Mouse (Mus musculus): Measurements from ENCODE around the gene Zzz3.
A peak's percentile ranks its signal among the peaks of the same experiment; 100 is the strongest.

Zzz3 gene

DNA sequence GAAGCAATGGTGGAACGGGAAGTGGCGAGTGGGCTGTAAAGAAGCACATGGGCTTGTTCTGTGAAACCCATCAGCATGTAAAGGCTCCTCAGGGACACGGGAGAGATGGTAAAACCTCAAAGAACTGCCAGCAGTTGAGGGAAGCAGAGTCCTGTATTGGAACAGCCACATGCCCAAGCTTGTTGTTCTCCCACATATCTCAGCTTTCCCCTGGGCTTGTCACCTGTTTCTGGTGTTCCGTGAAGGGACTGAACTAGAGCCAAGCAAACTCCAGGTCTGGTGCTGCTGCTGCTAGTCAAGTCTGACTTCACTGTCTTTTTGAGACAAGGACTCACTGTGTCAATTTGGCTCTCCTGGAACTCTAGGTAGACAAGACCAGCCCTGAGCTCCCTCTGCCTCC is 72.0 kb downstream of the Zzz3 start:
- no peak for DNase-seq (ENCODE audit: low spot score)

DNA sequence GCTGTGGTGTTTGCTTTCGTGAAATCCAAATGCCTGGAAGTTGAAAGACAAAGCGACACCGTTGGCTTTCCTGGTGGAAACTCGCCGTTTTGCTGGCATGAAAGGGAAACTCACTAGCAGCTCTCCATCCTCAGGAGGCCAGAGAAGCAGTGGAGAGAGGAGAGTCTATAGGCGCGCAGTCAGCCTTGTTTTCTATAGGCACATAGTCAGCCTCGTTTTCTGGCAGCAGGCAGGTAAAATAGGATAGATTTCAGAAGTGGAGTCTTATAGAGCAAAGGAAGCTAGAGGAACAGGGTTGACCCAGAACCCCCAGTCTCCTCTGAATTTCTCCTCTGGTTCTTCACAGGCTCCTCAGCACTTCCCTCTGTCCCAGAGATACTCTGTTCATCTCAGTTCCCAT is 72.8 kb downstream of the Zzz3 start:
- DNase-seq (ENCODE audit: low spot score), result no peak

DNA sequence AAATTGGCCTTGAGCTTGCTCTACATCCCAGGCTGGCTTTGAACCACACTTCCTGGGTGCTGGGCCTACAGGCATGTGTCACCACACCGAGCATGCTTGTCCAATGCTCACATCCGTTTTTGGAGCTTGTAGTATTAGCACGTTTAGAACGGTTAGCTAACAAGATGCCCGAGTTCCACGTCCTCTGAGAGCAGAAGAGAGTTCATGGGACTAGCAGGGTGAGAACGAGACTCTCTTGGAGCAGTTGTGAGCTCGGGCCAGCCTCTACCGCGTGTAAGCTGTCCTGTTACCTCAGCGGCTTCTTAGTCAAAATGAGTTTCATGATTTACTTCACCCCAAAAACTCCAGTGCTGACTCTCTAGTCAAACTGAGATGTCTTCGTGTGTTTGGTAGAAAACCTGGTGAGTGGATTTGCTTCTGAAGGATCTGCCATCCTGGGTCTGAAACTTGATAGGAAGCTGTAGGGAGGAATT is 73.3 kb downstream of the Zzz3 start:
- DNase-seq (ENCODE audit: low spot score), result no peak

DNA sequence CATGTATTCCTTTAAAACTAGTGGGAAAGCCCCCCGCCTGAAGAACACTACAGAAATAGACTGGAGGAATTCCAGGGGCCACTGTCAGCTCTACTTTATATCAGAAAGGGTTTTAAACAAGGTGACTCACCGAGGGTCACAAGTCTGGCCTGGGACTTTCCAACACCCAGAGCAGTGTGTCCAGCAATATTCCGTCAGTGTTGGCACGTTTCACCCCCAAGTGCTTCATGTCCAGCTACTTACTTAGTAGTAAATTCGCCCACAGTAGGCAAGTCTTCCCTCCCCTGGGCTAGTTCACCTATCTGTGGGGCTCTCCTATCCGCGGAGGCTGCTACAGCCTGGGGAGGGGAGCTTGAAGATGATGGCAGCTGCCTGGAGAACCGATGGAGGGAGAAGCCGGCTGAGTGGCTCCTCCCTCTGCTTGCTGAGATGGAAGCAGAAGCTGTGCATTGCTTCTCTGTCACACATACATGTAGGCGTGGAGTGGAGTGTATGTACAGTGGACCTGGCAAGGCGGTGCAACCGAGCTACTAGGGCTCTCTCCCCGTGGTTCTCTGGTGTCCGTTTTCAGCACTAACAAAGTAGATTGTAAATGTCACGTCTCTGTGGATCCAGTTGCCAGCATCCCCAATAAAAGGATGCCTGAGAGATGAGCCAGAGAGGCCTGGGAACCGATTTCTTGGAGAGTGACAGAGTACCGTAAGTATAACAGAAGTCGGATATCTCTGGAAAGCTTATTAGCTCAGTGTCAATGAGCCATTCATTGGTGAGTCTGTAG is 74.3 kb downstream of the Zzz3 start:
- DNase-seq (ENCODE audit: low spot score), result no peak

DNA sequence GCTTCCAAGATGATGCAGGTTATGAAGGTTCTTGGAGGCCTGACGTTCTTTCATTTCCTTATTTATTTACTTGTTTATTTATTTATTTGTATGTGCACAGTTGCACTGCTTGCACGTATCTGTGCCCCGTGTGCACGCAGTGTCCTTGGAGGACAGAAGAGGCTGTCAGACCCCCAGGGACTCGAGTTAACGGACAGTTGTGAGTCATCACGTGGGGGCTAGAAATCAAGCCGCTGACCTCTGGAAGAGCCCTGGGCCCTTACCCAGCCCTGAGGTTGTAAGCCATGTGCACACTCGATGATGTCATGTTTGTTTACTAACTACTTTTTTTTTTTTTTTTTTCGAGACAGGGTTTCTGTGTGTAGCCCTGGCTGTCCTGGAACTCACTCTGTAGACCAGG is 75.1 kb downstream of the Zzz3 start:
- DNase-seq (ENCODE audit: low spot score), result no peak

DNA sequence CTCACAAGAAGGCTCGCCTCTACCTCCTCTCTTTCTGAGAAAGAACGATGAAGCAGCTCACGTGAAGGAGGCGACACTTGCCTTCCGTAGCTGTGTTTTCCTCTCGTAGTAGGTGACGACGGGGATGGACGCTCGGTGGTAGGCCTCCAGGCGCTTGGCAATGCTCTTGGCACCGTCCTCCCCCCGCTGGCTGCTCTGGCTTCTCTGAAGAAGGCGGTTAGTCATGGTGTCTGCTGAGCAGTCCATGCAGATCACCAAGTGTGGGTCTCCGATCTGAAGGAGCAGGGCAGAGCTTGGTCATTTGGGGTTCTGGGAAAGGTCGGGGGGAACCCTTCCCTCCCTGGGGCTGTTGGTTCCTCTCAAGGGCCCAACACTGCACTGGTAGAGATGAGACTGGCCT is 77.4 kb downstream of the Zzz3 start:
- no peak for DNase-seq (ENCODE audit: low spot score)

DNA sequence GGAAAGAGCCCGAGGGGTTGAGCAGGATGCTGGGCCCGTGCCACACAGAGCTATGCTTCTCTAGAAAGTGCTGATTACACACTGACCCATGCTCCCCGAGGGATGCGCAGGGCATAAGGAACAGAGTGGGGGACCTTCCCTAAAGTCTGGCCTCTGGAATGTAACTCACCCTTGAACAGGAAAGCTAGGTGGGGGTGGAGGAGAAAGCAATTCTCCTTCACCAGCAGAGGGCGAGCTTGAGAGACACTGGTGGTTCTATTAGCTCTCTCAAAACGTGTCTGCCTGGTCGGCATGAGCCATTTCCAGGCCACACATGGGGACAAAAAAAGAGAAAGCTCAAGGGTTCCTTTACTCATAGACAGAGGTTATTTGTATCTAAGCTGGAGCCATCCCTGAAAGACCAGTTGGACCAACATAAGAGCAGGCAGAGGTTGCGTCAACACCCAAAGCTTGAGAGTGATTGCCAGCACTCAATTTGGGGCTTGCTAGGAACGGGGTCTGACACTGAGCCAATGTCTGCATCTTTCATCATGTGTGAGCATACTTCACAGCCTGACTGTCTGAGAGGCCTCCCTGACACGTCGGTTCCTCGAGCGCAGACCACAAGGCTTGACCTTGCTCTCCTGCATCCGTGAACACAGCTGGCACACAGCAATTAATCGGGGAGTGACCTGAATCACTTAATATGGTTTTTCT is 79.5 kb downstream of the Zzz3 start:
- peak; percentile 55 for DNase-seq (ENCODE audit: low spot score)

DNA sequence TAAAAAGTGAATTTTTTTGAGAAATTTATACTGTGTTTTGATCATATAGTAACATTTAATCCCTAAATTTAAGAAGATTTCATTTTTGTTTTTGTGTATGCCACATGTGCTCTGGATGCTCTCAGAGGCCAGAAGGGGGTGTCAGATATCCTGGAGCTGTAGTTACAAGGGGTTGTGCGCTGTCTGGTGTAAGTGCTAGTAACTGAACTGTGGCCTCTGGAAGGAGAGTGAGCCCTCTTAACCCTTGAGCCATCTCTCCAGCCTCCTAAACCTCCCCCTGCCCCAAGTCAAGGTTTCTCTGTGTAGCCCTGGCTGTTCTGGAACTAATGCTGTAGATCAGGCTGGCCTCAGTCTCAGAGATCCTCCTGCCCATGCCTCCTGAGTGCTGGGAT is 80.0 kb downstream of the Zzz3 start:
- DNase-seq (ENCODE audit: low spot score), result no peak

DNA sequence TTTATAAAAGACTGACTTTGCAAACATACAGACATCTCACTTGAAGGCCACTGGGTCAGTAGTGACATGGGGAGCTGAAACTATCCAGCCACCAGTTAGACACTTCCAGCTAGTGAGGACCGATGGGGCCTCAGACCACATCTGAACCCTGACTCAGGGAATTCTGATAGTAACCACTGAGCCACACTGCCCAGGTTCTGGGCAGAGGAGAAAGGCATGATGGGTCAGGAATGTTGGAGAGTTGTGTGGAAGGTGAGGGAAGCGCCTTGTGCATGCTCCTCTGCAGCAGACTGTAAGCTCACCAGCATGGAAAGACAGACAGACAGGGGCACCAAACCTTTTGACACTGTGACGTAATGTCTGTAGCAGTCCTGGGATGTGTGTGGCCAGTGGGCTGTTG is 80.6 kb downstream of the Zzz3 start:
- DNase-seq (ENCODE audit: low spot score), result no peak

DNA sequence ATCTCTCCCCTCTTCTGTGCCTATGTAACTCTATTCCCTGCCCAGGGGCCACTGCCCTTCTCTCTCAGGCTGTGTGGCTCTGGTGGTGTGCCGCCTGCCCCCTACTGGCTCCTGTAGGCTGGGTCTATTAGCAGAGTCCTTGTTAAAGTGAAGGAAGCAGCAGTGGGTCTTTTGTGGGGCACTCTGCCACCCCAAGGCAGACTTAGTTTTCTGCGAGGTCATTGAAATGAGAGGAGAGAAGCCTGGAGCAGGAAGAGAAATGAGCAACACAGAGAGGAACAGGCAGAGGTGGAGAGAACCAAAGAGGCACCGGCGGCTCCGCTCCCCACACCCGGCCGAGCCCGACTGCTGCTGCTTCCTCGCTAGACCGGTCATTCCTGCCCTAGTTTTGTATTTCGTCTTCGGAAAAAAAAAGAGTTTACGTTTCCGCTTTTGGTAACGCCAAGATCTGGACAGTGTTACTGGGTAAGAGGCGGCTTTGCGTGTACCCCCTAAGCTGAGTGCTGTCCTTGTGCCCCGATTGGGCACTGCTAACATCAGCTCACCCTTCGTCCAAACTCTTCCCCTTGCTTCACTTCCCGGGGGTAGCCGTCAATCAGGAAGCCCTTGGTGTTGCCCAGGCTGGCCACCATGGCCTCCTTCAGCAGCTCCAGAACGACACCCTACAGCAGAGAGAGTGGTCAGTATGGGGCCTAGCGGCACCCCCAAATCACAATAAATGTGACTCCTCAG is 82.7 kb downstream of the Zzz3 start:
- peak; percentile 77 for DNase-seq (ENCODE audit: low spot score)

DNA sequence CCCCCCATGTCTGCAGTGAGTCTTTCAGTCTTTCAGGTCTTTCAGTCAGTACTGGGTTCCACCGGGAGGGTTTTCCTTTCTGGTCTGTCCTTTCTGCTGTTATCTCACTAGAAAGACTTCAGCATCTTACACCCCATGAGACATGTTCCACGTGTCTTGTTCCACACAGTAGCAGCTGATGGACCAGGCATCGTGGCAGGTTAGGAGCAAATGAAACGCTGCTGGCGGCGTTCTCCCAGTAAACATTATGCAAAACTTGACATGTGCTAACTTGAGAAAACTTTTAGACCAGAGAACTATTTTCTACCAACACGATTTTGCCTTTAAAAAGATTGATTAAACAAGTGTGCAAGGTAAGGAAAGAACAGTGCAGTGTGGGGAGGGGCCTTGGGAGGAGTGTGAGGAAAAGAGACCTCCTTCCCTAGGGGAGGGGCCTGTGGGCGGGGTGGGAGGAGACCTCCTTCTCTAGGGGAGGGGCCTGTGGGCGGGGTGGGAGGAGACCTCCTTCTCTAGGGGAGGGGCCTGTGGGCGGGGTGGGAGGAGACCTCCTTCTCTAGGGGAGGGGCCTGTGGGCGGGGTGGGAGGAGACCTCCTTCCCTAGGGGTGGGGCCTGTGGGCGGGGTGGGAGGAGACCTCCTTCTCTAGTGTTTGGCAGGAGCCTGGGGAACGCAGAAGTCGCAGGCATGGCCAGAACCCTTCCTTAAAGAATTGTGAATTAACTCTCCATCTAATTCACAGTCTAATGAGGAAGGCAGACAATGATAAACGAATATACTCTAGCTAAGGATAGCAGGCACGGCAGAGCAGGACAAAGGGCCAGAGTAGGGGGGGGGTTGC is 83.5 kb downstream of the Zzz3 start:
- peak; percentile 32 for DNase-seq (ENCODE audit: low spot score)

DNA sequence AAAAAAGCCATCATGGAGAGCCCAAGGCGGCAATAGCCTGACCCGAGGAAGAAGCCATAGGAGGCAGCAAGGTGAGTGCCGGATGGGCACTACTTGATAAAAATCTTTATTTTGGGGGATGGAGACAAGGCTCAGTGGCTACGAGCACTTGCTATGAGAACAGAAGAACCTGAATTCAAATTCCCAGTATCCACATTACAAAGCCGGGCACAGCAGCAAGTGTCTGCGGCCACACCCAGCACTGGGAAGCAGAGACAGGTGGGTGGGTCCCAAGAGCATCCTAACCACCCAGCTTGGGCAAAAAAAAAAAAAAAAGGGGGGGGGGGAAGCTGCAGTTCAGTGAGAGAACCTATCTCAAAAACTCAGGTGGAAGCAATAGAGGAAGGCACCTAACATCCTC is 85.1 kb downstream of the Zzz3 start:
- DNase-seq (ENCODE audit: low spot score), result no peak

DNA sequence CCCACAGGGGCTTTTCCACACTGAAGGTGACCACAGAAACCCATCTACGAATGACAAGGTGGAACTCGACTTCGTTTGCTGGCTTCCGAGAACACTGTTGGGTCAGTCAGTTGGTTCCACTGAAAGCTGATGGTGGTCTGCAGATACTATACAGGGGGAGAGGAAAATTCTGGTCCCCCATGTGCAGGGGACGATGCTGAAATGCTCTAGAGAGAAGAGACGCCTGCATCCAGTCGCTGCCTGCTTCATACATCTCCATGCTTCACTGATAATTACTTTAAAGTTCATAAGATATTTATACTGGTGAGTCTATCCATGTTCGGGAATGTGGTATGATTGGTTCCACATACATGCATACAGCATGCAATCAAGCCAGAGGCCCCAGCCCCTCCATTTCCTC is 86.9 kb downstream of the Zzz3 start:
- DNase-seq (ENCODE audit: low spot score), result no peak

DNA sequence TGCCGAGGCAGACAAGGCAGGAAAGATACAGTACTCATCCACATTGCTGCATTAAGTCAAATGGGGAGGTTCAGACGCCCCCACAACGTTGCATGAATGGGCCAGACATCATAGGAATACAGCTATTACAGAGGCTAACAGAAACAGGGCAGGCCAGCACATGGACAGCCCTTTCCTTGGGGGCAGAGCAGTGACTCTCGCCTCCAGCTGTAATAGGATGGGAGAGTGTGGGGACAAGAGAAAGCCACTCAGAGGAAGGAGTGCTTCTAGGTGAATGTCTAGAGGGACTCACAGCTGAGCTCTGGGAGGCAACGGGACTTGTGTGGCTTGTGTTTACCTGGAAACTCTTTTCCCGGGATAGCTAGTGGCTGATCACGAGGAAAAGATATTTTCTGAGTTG is 88.5 kb downstream of the Zzz3 start:
- DNase-seq (ENCODE audit: low spot score), result no peak

DNA sequence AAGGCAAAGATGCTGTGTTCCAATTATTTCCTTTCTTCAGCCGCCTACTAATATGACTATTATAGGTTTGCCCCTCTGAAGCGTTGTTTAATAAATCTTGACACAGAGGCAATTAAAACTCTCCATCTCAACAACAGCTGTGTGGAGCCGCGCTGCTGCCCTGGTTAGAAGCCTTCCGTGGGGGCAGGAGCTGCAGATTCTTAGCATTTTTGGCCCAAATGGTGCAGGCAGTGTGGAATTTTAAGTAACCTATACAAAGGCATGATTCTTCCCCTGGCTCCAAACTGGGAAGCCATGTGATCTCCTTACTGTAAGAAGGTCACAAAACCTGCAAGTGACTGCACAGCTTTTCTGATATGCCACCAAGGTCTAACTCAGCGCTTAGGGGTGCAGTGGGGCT is 88.9 kb downstream of the Zzz3 start:
- DNase-seq (ENCODE audit: low spot score), result no peak

DNA sequence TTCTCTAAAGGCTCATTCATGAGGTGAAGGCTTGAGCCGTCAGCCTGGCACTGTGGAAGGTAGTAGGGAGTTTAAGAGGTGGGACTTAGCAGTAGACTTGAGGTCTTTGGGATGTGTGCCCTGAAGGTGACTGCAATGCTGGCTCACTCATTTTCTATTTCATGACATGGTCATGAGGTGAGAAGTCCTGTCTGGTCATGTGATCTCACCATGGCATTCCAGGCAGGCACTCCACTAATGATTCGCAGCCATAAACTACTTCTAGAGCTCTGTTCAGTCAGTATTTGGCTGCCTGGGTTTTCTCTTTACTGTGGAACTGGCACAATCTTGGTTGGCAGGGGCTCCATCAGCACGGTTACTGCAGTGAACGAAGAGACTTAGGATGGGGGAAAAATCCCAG is 93.7 kb downstream of the Zzz3 start:
- DNase-seq (ENCODE audit: low spot score), result no peak

DNA sequence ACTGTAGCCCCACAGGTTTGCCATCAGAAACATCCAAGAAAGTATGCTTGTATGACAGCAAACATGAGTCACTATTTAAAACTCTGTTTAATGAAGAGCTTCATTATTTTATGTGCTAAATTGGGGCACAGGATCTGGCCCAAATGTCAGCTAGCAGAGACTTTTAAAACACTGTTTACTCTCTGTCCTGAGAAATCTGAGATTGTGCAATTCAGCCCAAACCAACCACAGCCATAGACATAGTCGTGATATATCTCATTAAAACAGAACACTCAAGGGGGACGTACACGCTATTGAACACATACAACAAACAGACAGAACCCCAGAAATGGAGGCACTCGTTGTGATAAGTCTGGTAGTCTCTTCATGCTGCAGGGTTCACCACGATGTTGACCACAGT is 95.2 kb downstream of the Zzz3 start:
- no peak for DNase-seq (ENCODE audit: low spot score)

DNA sequence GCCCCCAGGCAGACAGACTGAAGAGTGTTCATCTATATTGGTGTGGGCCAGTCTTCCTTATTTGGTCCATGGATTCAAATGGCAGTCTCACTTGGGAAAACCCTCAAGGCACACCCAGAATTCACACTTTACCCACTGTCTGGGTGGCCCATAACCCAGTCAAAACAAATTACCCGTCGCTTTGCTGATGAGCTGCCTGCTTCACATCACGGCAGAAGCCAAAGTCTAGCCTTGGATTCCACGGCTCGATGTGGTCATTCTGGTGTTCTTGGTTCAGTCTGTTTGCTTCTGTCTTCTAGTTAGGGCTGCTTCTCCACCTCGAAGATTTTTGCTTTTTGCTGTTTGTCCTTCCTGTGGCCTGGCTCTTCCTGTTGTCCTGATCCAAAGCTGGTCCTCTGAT is 97.0 kb downstream of the Zzz3 start:
- DNase-seq (ENCODE audit: low spot score), result no peak

DNA sequence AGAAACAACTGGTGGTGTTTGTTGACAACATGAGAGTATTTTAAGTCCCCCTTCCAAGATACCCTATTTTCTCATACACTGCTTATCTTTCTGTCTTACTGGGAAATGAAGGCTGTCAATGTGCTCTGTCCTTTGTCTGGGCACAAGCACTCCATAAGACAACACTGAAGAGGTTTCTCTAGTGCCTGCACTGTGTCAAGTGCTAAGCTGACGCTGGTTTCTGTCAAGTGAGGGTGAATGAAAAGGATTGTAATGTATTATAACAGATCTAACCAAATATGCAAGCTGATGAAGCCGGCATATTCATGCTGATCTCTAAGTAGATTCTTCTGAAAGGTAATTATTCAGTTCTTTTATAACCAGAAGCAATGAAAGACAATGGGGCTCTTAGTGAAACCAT is 98.5 kb downstream of the Zzz3 start:
- DNase-seq (ENCODE audit: low spot score), result no peak

DNA sequence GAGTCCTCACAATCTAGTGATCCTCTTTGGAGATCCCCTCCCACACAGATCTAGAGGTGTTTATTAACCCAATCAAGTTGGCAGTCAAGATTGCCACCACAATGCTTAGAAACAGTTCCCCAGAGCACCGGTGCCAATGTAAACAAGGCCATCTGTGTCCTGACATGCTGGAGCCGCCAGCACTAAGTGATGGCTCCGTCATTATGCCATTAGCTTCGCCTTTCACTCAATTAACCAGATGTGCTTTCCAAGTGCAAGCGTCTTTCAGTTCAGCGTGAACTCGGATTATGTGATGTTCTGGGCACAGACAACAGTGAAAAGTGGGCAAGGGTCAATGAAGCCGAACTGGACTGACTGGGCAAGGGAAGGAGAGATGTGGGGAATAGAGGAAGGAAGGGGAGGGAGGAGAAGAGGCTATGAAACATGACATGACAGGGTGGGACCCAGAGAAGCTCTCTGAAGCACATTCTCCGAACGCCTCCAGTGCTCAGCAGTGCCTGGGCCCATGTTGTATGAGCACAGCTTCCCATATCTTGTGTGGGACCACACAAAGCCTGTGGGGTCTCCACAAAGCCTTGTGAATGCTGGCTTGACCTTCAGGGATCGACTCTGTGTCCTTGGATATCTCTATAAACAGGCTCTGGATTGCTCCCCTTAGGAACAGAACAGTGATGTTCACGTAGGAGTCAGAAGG is 99.5 kb downstream of the Zzz3 start:
- DNase-seq (ENCODE audit: low spot score), result no peak

DNA sequence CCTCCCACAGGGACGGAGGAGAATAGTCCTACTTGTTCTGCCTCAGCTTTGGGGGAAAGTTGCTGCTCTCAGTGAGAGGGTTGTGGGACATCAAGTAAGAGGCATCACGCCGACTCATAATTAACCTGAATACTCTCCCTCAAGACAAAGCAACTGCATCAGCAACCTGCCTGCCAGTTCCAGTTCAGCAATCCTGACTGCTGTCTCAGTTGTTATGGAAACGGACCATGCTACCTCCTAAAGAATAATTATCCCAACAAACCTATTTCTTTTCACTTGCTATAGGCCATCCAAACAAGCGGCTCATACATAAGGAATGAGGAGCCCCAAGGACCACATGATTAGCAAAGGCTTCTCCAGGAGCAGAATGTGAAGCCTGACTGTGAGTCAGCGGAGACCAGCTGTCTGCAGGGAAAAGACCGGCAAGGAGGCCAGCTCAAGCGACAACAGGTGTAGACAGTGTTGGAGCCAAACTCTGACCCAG is 100.2 kb downstream of the Zzz3 start:
- no peak for DNase-seq (ENCODE audit: low spot score)

Data from lung, postnatal 25 days (tissue).